Mouse (Mus musculus) liver, embryonic 16.5 days (tissue): ENCODE measurements around the gene Gstp1. TPM values are rescaled to one million over a fixed set of nuclear protein-coding genes. Genes with fewer than 3 reads are reported as not detected.

ENCODE experiments used
- ATAC-seq: fragments of 200-750 bp; cut with Nextera tagmentation; 2 replicates; pipeline ENCODE4 v1.8.0; 2017; ENCODE audit warnings: low read depth, mild to moderate bottlenecking, moderate number of reproducible peaks, moderate library complexity
- H3K27ac ChIP-seq: fragments of 300-500 bp; sonication (generic); 2 replicates; pipeline ENCODE4 v1.5.1; 2014; ENCODE audit warnings: mild to moderate bottlenecking, low read length
- H3K27me3 ChIP-seq: fragments of 300-500 bp; sonication (generic); 2 replicates; pipeline ENCODE4 v1.6.1; 2014; ENCODE audit warnings: low read depth, low read length, mixed read lengths; ENCODE audit not compliant: control insufficient read depth, insufficient read depth
- H3K36me3 ChIP-seq: fragments of 300-500 bp; sonication (generic); 2 replicates; pipeline ENCODE4 v1.6.1; 2014; ENCODE audit warnings: mild to moderate bottlenecking; ENCODE audit not compliant: control insufficient read depth, insufficient read depth
- H3K4me1 ChIP-seq: fragments of 300-500 bp; sonication (generic); 2 replicates; pipeline ENCODE4 v1.6.1; 2014; ENCODE audit warnings: low read depth, low read length, mixed read lengths; ENCODE audit not compliant: control insufficient read depth
- H3K4me2 ChIP-seq: fragments of 300-500 bp; sonication (generic); 2 replicates; pipeline ENCODE4 v1.6.1; 2014; ENCODE audit warnings: low read depth, low read length, mixed read lengths
- H3K4me3 ChIP-seq: fragments of 300-500 bp; sonication (generic); 2 replicates; pipeline ENCODE4 v1.5.1; 2014; ENCODE audit warnings: low read depth, mild to moderate bottlenecking, low read length
- H3K9ac ChIP-seq: fragments of 300-500 bp; sonication (generic); 2 replicates; pipeline ENCODE4 v1.6.1; 2014; ENCODE audit warnings: low read depth, low read length
- H3K9me3 ChIP-seq: fragments of 300-500 bp; sonication (generic); replicated peaks from 2 replicates; pipeline ENCODE4 v1.6.1; 2016; ENCODE audit warnings: low read length; ENCODE audit not compliant: control insufficient read depth
- WGBS: fragments of 180-500 bp; shearing (Covaris S2); extraction: QIAGEN DNeasy Blood & Tissue Kit; methylation state at CpG from one replicate; pipeline ENCODE4 v1.1.7; 2014; ENCODE audit not compliant: insufficient replicate concordance; 5-methylcytosine and 5-hydroxymethylcytosine counted together
- polyA plus RNA-seq: library from polyadenylated mRNA; unstranded; fragments of >200 nt; fragmentation: Nextera tagmentation; extraction: Ambion mirVana; gene quantifications from 2 replicates; pipeline ENCODE4 v1.2.1, GENCODE M21; 2015

The Gstp1 gene
- polyA plus RNA-seq, 1 experiment from 2014 or later: 823 TPM

GRCm38 (mm10) chr19:3995505-3995904, 42.3 kb downstream of the Gstp1 start:
- H3K9me3 ChIP-seq: no peaks in the 10 kb centered on the region
- peaks cover 7% of the 10 kb centered on the region for H3K4me1 ChIP-seq
- H3K36me3 ChIP-seq: no peaks in the 10 kb centered on the region
- WGBS: 76% methylated on average over 3 of the region's 3 CpGs
- no peak overlapping the region for H3K4me3 ChIP-seq
- no peak overlapping the region for H3K9ac ChIP-seq
- H3K27me3 ChIP-seq: no peaks in the 10 kb centered on the region
- no peak for ATAC-seq
- H3K27ac ChIP-seq: no peak overlapping the region
- H3K4me2 ChIP-seq: no peak overlapping the region

- peaks cover 7% of the 10 kb centered on the region for H3K4me1 ChIP-seq
- no peak for ATAC-seq
- WGBS: 62% methylated on average over 6 of the region's 6 CpGs
- H3K4me2 ChIP-seq: no peak overlapping the region
- H3K36me3 ChIP-seq: no peaks in the 10 kb centered on the region
- no peak overlapping the region for H3K27ac ChIP-seq
- no peak overlapping the region for H3K9ac ChIP-seq
- H3K27me3 ChIP-seq: no peaks in the 10 kb centered on the region
- no peaks in the 10 kb centered on the region for H3K9me3 ChIP-seq
- no peak overlapping the region for H3K4me3 ChIP-seq
Observed at GRCm38 (mm10) chr19:3994932-3995331, 42.9 kb downstream of the Gstp1 start.

DNA sequence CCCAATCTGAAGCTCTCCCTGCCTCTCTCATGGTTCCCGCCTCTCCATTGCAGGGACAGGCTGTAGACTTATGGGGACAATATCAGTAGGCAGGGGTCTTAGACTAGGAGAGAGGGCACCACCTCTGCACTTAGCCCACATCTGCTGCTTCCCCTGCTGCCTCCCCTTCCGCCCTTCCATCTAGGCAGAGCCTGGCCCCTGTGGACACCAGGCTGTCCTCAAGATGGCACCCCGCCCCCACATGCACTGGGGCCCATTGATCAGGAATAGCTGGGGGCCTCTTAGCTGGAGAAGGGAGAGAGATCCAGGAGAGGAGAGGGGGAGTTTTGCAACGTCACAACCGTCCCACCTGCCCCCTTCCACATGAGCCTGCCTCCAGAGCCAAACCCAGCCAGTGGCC, 45.4 kb downstream of the Gstp1 start, which contains the start of gene Tbx10:
Tbx10 (plus strand) TSS at position 337 of the 400 bp plus-strand sequence.
- Histone ChIP-seq H3K4me1 (no peaks in the 10 kb centered on the region), H3K4me2 (no peak within 1 kb of the TSS), H3K9ac (no peak within 1 kb of the TSS), H3K36me3 (no peaks in the 10 kb centered on the region), H3K4me3 (no peak within 1 kb of the TSS), H3K27ac (no peak within 1 kb of the TSS), H3K27me3 (no peaks in the 10 kb centered on the region), H3K9me3 (no peaks in the 10 kb centered on the region)
- ATAC-seq: no peak
- WGBS: 34% methylated on average over 5 of the region's 5 CpGs

DNA sequence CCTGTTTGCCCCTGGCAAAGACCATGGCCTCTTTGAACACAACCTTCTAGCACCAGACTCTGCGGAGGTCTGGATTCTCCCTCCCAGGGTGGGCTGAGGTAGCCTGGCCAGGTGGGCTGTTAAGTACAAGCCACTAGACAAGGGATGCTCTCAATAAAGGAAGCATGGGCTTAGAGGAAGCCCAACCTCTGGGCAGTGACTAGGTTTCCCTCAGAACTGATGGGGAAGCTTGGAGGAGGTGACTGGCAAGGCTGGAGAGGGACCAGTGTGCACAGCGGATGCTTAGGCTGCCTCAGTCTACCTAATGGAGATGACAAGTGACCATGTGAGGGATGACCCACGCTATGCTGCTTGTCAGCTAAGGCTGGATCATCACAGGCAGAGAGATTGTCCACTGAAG, 45.8 kb downstream of the Gstp1 start:
- ATAC-seq: no peak

GRCm38 (mm10) chr19:3991562-3991961, 46.2 kb downstream of the Gstp1 start:
- H3K4me2 ChIP-seq: no peak overlapping the region
- no peak for ATAC-seq
- H3K4me1 ChIP-seq: peaks cover 7% of the 10 kb centered on the region; the same call in 1 of the 2 replicates
- no peak overlapping the region for H3K9ac ChIP-seq
- no peak overlapping the region for H3K27ac ChIP-seq
- H3K36me3 ChIP-seq: no peaks in the 10 kb centered on the region
- no peaks in the 10 kb centered on the region for H3K27me3 ChIP-seq
- H3K9me3 ChIP-seq: no peaks in the 10 kb centered on the region
- 89% methylated on average over 3 of the region's 3 CpGs for WGBS
- H3K4me3 ChIP-seq: no peak overlapping the region

More for the DNA sequence above, 45.8 kb downstream of the Gstp1 start:
- Histone ChIP-seq H3K9me3 (no peaks in the 10 kb centered on the region), H3K9ac (no peak overlapping the region), H3K27me3 (no peaks in the 10 kb centered on the region), H3K4me1 (0 out of 2 replicates have a peak, but pooled peaks cover 3% of the 10 kb centered on the region), H3K4me3 (no peak overlapping the region), H3K27ac (no peak overlapping the region), H3K4me2 (no peak overlapping the region), H3K36me3 (no peaks in the 10 kb centered on the region)
- WGBS: 53% methylated on average over 3 of the region's 3 CpGs

- peaks cover 15% of the 10 kb centered on the region for H3K4me1 ChIP-seq
- no peaks in the 10 kb centered on the region for H3K36me3 ChIP-seq
- no peaks in the 10 kb centered on the region for H3K9me3 ChIP-seq
- H3K27ac ChIP-seq: no peak overlapping the region
- no peak overlapping the region for H3K9ac ChIP-seq
- ATAC-seq: no peak
- WGBS: 66% methylated on average over 6 of the region's 6 CpGs
- no peak overlapping the region for H3K4me3 ChIP-seq
- H3K27me3 ChIP-seq: no peaks in the 10 kb centered on the region
- H3K4me2 ChIP-seq: no peak overlapping the region
Observed at GRCm38 (mm10) chr19:3990804-3991203, 47.0 kb downstream of the Gstp1 start.

DNA sequence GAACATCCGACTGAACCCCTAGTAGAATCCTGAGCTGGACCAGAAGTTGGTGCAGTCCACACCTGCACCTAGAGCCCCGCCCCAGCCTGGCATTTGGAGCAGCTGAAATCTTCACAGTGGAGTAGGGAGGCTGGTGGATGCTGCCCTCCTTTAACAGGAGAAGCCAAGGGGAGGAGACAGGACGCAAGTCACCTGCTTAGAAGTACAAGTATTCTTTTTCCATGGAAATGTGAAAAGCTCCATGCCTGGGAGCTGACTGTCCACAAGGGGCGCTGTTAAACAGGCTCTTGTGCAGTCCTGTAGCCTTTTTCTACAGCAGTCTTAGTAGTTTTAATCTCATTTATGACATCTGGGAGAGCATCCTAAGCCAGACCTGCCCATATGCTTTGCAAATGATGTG, 49.0 kb downstream of the Gstp1 start:
- 80% methylated on average over 4 of the region's 4 CpGs for WGBS
- peaks cover 25% of the 10 kb centered on the region for H3K4me1 ChIP-seq
- no peak overlapping the region for H3K9ac ChIP-seq
- no peaks in the 10 kb centered on the region for H3K36me3 ChIP-seq
- no peak for ATAC-seq
- H3K27ac ChIP-seq: no peak overlapping the region
- H3K4me3 ChIP-seq: no peak overlapping the region
- no peak overlapping the region for H3K4me2 ChIP-seq
- H3K27me3 ChIP-seq: no peaks in the 10 kb centered on the region
- no peaks in the 10 kb centered on the region for H3K9me3 ChIP-seq

- WGBS: 80% methylated on average over 14 of the region's 14 CpGs
- H3K27me3 ChIP-seq: no peaks in the 10 kb centered on the region
- ATAC-seq: no peak
- no peaks in the 10 kb centered on the region for H3K9me3 ChIP-seq
- no peak overlapping the region for H3K4me3 ChIP-seq
- no peak overlapping the region for H3K9ac ChIP-seq
- no peak overlapping the region for H3K4me2 ChIP-seq
- peaks cover 25% of the 10 kb centered on the region for H3K4me1 ChIP-seq
- H3K27ac ChIP-seq: no peak overlapping the region
- H3K36me3 ChIP-seq: no peaks in the 10 kb centered on the region
Observed at GRCm38 (mm10) chr19:3988066-3988465, 49.7 kb downstream of the Gstp1 start.

DNA sequence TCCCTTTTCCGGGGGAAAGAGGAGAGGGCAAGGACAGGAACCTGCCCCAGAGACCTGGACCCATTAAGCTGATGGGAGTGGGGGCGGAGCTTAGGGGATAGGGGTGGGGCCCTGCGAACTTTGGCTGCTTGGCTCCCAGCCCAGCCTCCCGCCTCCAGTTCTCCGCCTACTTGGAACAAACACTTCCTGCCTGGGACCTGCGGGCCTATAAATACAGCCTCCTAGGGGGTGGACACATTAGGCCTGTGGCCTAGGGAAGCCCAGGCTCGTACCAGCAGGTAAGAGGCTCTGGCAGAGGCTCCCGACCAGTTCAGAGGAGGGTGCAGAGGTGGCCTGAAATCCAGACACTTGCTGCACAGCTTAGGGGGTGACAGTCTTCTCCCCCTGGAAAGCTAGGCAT, 51.5 kb downstream of the Gstp1 start, which contains the start of gene Acy3:
Acy3 (plus strand) TSS at position 237 of the 400 bp plus-strand sequence.
- no peaks in the 10 kb centered on the region for H3K9me3 ChIP-seq
- no peak within 1 kb of the TSS; the same call in 1 of the 2 replicates for H3K9ac ChIP-seq
- peak within 1 kb of the TSS; percentile 4 for H3K4me2 ChIP-seq
- H3K36me3 ChIP-seq: no peaks in the 10 kb centered on the region
- H3K27ac ChIP-seq: peak within 1 kb of the TSS; percentile 51
- peak; percentile 82 for ATAC-seq
- peaks cover 25% of the 10 kb centered on the region for H3K4me1 ChIP-seq
- WGBS: 12% methylated on average over 8 of the region's 8 CpGs
- H3K4me3 ChIP-seq: 0 out of 2 replicates have a peak within 1 kb of the TSS, but pooled peaks have one; percentile 2
- H3K27me3 ChIP-seq: no peaks in the 10 kb centered on the region
